Mouse (Mus musculus): Measurements from ENCODE around the gene Asic2.

The Asic2 gene

GRCm38 (mm10) chr11:81611948-81612797 is 356.1 kb downstream of the Asic2 start:
- no peak for DNase-seq (ENCODE audit: low read depth in 2 of 2, low spot score in 2 of 2)

DNA sequence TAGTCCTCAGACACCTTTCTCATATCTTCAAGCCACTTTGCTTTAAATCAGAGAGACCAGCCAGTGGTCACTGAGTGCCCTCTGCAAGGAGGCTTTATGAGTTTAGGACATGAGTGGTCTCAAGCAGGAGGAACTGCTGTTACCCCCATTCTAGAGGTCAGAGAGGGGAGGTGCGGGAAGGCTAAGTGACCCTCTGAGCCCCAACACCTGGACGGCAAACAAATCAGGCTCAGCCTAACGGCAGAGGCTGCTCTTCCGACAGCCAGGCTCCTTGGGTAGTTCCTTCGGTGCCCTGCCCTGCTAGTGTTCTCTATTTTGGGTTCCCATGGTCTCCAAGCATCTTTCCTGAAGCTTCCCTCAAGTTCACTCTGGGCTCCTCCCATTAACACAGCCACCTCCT is 357.8 kb downstream of the Asic2 start:
- no peak for DNase-seq (ENCODE audit: low read depth in 2 of 2, low spot score in 2 of 2)

- no peak for DNase-seq (ENCODE audit: low read depth in 2 of 2, low spot score in 2 of 2)
These were observed 365.3 kb downstream of the Asic2 start for GRCm38 (mm10) chr11:81602971-81603370.

- no peak for DNase-seq (ENCODE audit: low read depth in 2 of 2, low spot score in 2 of 2)
These were observed 366.5 kb downstream of the Asic2 start for GRCm38 (mm10) chr11:81601736-81602135.

DNA sequence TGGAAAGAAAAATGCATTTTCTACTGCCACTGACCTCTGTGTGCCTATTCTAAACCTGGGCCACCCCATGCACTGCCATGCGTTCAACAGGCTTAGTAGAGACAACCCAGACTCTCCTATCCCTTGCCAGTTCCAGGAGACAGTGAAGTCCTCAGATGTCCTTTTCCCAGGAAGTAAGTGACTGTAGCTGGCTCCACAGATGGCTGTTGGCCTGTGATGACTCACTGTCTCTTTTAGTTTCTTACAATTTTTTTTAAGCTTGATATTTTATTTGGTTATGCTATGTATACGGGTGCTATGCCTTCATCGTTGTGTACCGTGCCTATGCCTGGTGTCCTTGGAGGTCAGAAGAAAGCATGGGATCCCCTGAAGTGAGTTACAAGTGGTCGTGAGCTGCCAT is 370.7 kb downstream of the Asic2 start:
- no peak for DNase-seq (ENCODE audit: low read depth in 2 of 2, low spot score in 2 of 2)

GRCm38 (mm10) chr11:81595235-81595634 is 373.0 kb downstream of the Asic2 start:
- DNase-seq (ENCODE audit: low read depth in 2 of 2, low spot score in 2 of 2) = no peak

DNA sequence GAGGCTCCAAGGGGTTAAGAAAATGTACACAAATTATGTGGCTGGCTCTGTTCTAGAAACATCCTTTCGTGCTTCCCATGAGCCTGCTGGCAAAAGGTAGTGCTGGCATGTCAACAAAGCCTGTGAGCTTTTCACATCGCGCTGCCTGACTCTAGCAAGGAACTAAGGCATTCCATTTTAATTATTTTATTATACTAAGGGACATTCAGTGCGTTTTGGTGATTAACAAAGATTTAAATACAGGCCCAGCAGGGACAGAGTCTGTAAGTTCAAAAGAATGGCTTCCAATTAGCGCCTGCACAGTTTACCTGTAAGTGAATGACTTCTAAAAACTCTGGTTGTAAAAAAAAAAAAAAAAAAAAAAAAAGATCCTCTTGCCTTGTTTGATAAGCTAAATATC is 375.5 kb downstream of the Asic2 start:
- no peak for DNase-seq (ENCODE audit: low read depth in 2 of 2, low spot score in 2 of 2)

GRCm38 (mm10) chr11:81590911-81591310 is 377.3 kb downstream of the Asic2 start:
- no peak for DNase-seq (ENCODE audit: low read depth in 2 of 2, low spot score in 2 of 2)

DNA sequence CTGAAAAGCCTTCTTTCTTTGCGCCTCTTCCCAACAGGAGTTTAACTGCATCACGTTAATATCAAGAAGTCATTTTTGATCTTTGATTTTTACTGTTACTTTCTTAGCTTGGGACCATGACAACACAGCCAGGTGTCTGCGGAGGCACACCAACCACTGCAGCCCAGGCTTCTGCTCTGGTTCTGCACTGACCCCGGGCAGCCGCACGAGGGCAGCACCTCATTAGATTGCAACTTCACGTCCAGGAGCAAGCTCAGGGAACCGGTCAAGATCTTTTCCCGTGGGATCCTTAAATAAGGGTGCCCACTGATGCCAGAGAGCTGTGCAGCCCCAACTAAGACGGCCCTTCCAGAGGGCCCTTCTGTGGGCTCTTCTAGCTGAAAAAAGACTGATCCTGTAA is 379.6 kb downstream of the Asic2 start:
- DNase-seq (ENCODE audit: low read depth in 2 of 2, low spot score in 2 of 2) = no peak

- no peak for DNase-seq (ENCODE audit: low read depth in 2 of 2, low spot score in 2 of 2)
These were observed 380.3 kb downstream of the Asic2 start for GRCm38 (mm10) chr11:81587942-81588341.

GRCm38 (mm10) chr11:81587114-81587513 is 381.1 kb downstream of the Asic2 start:
- no peak for DNase-seq (ENCODE audit: low read depth in 2 of 2, low spot score in 2 of 2)

GRCm38 (mm10) chr11:81584506-81584905 is 383.8 kb downstream of the Asic2 start:
- no peak for DNase-seq (ENCODE audit: low read depth in 2 of 2, low spot score in 2 of 2)

DNA sequence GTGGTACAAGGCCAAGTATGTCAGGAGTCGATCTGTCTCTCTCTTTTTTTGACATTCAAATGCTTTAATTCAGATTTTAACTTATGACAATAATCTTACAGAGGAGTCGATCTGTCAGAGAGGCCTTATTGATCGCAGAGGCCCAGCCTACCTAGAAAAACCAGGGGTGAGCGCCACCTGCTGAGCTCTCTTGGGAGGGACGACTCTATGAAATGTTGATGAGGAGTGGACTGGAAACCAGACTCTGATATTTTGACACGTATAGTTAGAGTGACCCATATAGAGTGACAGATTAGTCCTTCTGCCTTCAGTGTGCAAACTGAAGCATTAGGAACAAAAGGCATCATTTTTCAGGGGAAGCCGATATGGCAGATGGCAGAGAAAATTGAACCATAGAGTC is 385.1 kb downstream of the Asic2 start:
- no peak for DNase-seq (ENCODE audit: low read depth in 2 of 2, low spot score in 2 of 2)

DNA sequence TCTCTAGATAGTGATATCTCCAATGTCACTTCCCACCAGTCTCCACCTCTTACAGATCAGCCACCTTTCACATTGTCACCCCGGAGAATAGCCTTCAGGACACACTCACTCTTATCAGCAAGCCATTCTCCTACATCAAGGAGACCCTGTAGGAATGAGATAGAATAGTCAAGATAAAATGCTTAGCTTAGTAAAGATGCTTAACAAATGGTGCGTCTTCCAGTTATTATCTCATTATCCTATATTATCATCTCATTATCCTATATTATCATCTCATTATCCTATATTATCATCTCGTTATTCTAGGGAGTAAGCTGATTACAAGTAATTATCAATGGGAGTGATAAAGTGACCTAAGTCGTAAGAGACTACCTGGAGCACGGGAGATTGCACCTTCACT is 386.1 kb downstream of the Asic2 start:
- no peak for DNase-seq (ENCODE audit: low read depth in 2 of 2, low spot score in 2 of 2)

DNA sequence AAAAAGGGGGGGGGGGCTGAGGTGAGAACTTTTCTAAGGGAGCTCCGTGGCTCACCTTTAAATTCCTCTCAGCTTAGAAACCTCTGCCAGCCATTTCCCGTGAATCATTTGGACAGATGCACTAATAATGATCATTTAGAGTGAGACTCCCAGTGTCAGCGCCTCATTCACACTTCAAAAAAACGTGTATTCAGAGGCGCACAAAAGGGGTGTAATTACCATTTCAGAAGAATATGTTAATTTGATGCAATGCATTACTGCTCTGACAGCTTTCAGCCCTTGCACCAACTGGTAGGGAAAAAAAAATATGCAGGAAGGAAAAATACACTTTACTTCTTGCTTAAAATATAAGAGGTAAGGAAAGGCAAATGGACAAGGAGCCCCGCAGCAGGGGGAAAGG is 388.5 kb downstream of the Asic2 start:
- no peak for DNase-seq (ENCODE audit: low read depth in 2 of 2, low spot score in 2 of 2)

DNA sequence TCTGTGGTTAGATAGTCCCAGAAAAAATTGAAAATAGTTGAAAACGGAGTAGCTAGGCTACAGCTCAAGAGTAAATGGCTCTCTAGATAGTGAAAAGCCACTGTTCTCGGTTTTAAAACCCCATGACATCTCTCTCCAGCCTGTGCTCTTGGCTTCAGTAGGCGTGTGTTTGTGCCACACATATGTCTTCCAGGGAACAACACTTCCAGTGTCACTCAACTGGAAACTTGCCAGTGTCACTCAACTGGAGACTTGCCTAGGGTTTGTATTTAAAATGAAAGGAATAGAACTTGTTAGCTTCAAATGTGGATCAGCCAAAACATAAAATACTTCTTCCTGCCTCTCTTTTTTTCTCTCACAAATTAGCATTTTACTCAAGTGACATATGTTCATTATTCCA is 397.9 kb downstream of the Asic2 start:
- DNase-seq (ENCODE audit: low read depth in 2 of 2, low spot score in 2 of 2) = no peak

DNA sequence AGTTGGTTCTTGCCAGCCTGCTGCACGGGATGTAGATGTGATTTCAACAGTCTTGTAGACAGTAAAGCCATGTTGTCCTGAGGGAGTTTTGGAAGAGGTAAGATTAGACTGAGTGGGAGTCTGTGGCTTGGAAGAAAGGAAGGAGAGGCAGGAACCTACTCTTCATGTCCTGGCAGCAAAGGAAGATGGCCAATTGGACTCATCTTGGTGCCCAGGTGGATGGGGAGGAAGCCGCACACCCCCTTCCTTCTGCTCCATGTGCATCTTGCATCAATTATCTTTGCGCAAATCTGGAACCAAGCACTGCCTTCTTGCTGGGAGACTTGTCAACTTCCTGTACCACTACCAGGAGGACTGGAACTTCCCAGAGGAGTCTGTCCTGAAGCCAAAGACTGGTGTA is 403.4 kb downstream of the Asic2 start:
- no peak for DNase-seq (ENCODE audit: low read depth in 2 of 2, low spot score in 2 of 2)

DNA sequence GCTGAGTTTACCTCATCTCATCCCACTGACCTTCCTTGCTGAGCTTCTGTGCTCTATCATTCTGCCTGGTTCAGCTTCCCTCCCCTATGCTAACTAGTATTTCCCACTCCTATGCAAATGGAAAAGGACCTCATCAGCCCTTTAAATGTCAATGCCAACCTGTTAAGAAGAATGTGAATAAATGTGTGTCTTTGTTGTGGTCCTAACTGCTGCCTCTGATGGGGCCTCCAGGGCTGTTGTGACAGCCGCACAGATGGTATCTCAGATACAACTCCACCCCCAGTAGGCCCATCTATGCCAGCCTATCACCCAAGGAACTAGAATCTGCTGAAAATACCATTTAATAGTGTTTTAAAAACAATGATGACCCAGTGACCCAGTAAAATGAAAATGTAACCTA is 407.9 kb downstream of the Asic2 start:
- DNase-seq (ENCODE audit: low read depth in 2 of 2, low spot score in 2 of 2) = no peak

DNA sequence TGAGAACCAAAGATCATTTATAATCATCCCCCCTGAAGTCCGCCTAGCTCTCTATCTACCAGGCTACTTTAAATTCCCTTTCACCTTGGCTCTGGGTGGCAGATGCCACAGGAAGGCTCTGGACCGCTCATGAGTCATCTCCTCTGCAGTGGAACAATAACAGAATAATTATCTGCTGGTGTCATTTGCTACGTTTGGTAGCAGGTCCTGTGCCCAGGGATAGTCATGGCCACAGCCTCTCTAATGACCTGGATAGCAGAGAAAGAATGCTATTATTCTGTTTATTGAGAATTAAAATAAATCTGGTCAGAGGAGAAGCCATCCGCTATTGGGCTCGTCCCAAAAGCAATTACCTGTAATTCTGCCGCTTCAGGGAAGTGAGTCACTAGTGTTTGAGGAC is 425.1 kb downstream of the Asic2 start:
- no peak for DNase-seq (ENCODE audit: low read depth in 2 of 2, low spot score in 2 of 2)

GRCm38 (mm10) chr11:81535121-81535717 is 433.0 kb downstream of the Asic2 start:
- DNase-seq (ENCODE audit: low read depth in 2 of 2, low spot score in 2 of 2) = no peak

- DNase-seq (ENCODE audit: low read depth in 2 of 2, low spot score in 2 of 2) = no peak
These were observed 433.6 kb downstream of the Asic2 start for GRCm38 (mm10) chr11:81534686-81535085.

DNA sequence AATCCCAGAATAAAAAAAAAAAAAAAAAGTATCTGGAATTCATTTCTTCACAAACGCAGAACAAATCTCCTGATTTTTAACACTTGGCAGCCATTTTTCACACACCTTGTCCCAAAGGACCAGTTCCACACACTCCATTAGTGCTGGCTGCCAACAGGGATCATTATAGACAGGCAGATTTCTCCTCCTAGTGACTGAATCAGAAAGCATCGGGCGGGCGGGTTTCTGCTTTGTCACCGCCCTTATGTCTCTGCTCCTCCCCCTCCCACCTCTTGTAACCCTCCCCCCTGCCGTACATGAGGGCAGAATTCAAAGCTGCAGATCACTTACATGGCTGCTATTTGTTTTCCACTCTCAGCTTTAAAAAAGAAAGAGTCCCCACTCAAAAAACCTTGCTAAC is 436.4 kb downstream of the Asic2 start:
- DNase-seq (ENCODE audit: low read depth in 2 of 2, low spot score in 2 of 2) = no peak

- no peak for DNase-seq (ENCODE audit: low read depth in 2 of 2, low spot score in 2 of 2)
These were observed 445.3 kb downstream of the Asic2 start for GRCm38 (mm10) chr11:81522927-81523326.
